Mouse (Mus musculus): Measurements from ENCODE around the gene Lxn.

- TF ChIP-seq CTCF (IDR thresholded peaks at IDR 0.05; ENCODE audit: low read depth, low read length) (no peak), POLR2A (IDR thresholded peaks at IDR 0.05; ENCODE audit: borderline replicate concordance, low read depth, low read length) (no peak)
Measured at GRCm38 (mm10) chr3:67508216-67508892, 44.6 kb upstream of the Lxn start.
